Mouse (Mus musculus): Measurements from ENCODE around the gene A830031A19Rik. TPM values are rescaled to one million over a fixed set of nuclear protein-coding genes. Genes with fewer than 3 reads are reported as not detected.

A830031A19Rik gene
- total RNA-seq, 2 experiments from 2014 or later, result 1.3 to 1.7 TPM

DNA sequence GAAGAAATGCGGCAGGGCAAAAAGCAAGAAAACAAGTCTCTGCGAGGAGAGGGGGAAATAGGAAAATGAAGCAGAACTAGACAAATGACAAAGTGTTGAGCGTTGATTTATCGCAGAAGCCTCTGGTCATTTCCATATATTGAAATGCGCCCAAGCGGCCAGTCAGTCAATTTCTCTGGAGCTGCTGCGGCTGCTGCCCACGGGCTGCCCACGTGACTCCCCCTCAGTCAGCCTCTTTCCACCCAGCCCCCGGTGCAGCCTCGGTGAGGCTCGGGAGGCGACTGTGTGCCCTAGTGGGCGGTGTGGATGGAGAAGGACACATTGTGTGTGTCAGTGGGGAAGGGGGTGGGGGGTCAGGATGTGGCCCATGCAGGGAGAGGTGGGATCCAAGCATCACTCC is 13.0 kb downstream of the A830031A19Rik start:
- DNase-seq (ENCODE audit: low spot score in 2 of 2), result no peak
- peak overlapping the region; percentile 92 for H3K27ac ChIP-seq
- H3K4me3 ChIP-seq, result peak overlapping the region; percentile 46
- no peak for TF ChIP-seq CTCF (conservative IDR thresholded peaks at IDR 0.05)

DNA sequence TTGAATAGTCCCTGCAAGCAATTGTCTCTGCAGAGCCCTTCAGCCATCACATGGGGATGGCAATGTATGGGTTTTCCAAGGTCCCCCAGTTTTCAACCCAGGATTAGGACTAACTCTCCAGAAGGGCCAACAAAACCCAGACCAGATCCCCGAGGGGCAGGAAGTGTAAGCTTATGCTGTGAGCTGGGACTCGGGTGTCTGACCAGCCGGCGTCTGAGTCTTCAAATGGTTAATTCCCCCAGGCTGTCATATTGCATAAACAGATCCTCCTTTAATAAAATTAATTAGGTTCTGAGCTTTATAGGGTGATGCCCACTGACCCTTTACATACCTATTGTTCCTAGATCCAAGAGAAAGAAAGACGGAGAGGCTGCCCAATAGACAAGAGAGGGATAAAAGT is 14.4 kb downstream of the A830031A19Rik start:
- DNase-seq (ENCODE audit: low spot score in 2 of 2), result no peak
- no peak for TF ChIP-seq CTCF (conservative IDR thresholded peaks at IDR 0.05)
- Histone ChIP-seq H3K4me3 (peak overlapping the region; percentile 47), H3K27ac (peak overlapping the region; percentile 76)

DNA sequence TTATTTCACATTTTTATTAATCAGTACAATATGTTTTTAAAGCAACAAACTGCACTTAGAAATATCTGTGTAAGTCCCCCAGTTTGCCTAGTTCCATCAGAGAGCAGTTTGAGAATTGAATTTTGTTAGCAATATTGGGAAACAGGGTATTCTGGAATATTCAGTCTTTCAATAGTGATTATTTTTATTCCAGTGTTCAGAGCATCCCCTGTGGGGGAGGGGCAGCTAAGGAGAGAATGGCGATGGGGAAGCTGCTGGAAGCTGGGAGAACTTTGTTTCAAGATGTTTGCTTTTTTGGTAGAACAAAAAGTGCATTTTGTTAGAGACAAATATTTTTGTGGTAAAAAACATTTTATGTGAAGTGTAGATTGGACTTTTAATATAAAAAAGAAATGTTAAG is 15.7 kb downstream of the A830031A19Rik start:
- TF ChIP-seq CTCF (conservative IDR thresholded peaks at IDR 0.05), result no peak
- H3K4me3 ChIP-seq, result no peak overlapping the region; the same call in 1 of the 2 replicates
- H3K27ac ChIP-seq, result peak overlapping the region; percentile 65; the same call in 1 of the 2 replicates
- no peak for DNase-seq (ENCODE audit: low spot score in 2 of 2)

DNA sequence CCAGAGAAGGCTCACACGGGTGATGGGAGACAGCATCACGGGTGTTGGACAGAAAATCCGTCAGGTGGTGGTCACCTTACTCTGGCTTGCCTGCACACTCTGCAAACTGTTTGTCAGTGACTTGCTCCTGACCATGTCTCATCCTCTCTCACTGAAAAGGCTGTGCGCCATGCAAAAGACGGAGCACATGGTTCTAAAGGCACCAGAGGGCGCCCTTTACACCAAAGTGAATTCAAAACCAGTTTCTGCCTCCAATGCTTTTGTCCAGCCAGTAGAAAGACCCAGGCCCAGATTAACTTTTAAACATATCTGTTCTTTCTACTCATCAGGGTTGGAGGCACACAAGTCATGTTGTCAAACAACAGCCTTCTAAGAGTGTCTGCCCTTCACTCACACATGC is 22.0 kb downstream of the A830031A19Rik start:
- peak; percentile 61 for TF ChIP-seq CTCF (conservative IDR thresholded peaks at IDR 0.05)
- Histone ChIP-seq H3K27ac (no peak overlapping the region), H3K4me3 (no peak overlapping the region)
- no peak for DNase-seq (ENCODE audit: low spot score in 2 of 2)

DNA sequence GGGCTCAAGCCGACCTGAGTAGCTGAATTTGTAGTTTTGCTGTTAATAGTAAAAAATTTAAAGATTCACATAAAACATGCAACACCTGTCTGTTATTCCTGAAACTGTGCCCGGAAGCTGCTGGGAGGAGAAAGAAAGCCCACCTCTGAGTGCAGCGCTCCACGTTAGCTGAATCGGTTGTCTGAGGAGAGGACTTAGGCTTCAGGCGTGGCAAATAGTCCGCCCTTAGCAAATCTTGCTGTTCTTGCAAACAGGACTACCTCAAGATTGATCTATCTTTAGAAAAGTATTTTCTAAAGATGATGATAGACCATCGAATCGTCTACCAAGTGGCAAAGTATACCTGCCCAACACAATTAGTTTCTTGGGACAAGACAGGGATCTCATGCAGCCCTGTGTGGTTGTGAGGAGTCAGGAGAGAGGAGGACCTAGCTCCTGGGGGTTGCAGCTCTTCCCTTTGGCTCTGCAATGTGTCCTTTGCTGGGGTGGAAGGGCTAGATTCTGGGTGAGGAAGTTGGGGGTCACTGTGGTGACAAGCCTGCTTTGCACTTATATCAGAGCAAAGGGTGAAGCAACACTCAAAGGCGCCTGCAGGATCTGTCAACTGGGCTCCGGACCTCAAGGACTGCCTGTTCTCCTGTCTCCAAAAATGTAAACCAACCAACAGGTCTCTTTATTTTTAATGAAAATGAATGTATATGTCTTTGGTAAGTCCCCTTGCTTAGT is 24.7 kb downstream of the A830031A19Rik start:
- no peak for TF ChIP-seq CTCF (conservative IDR thresholded peaks at IDR 0.05)
- H3K27ac ChIP-seq, result no peak overlapping the region
- DNase-seq (ENCODE audit: low spot score in 2 of 2), result no peak
- H3K4me3 ChIP-seq, result no peak overlapping the region

DNA sequence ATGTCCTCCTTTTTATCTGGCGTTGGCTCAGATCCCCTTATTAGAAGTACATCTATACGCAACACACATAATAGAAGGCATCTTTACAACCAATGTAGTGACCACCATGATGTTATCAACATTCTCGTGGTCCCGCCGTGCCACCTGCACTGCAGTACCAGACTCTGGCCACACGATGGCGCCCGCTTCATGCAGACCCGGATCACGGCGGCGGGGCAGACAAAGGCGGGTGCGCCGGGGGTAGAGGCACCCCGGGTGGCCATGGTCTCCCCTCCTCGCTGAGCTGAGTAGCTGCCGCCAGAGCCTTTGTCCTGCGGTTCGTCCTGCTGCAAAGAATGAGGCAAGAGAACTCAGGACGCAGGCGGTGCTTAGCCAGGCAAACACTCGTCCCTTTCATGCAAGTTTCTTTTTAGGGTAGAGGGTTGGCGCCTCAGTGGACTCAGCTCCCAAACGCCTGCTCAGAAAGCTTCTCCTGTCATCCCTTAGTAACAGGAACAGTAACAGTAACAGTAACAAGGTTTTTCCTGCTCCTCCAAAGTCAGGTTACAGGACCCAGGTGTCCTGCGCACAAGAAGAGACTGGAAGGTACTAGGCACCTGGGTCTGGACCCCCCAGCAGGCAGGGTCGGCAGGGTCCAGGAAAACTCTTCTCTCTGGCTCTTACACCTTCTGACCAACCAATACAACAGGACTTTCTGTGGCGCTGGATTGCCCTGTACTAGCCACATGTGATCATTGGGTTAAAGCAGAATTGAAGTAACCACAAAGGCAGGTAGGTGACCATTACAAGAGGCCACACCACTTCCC is 25.4 kb downstream of the A830031A19Rik start:
- H3K27ac ChIP-seq, result peak overlapping the region; percentile 74
- peak; percentile 72 to 86 for DNase-seq (ENCODE audit: low spot score in 2 of 2)
- TF ChIP-seq CTCF (conservative IDR thresholded peaks at IDR 0.05), result peak; percentile 100
- H3K4me3 ChIP-seq, result peak overlapping the region; percentile 56

DNA sequence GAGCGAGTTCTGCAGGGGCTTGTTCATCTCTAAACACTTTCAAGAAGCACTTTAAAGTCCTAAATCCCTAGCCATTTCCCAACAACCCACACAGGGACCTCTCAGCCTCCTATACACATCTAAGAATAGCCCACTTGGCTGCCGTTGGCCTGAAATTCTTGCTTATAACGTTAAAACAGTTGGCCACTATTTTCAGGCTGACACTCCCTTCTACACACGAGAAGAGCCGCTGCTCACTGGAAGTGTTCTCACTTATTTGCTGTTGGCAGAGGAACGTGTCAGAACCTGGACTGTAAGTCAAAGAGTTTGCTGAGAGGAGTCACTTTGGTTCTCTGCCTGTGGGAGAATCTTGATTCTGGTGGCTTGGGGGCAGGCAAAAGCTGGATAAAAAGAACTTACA is 30.8 kb downstream of the A830031A19Rik start:
- no peak for DNase-seq (ENCODE audit: low spot score in 2 of 2)
- Histone ChIP-seq H3K27ac (no peak overlapping the region), H3K4me3 (no peak overlapping the region)
- TF ChIP-seq CTCF (conservative IDR thresholded peaks at IDR 0.05), result no peak

DNA sequence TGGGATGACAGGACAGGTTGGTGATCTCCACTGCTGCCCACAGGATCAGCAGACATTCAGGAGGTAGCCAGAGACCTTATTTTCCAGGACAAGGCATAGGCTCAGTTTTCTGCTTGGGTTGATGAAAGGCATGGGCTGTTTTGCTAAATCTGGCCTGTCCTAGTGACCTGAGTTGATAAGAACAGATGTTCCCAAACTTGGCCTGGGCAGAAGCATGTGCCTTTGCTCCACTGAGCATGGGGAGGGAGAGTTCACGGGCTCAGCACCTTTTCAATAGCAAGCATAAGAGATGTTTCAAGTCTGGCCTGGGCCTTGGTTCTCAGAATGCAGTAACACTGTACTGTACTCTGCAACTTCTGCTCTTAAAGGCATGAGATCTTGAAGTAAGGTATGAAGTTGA is 54.1 kb downstream of the A830031A19Rik start:
- no peak for TF ChIP-seq CTCF (conservative IDR thresholded peaks at IDR 0.05)
- Histone ChIP-seq H3K27ac (no peak overlapping the region), H3K4me3 (no peak overlapping the region)
- no peak for DNase-seq (ENCODE audit: low spot score in 2 of 2)

DNA sequence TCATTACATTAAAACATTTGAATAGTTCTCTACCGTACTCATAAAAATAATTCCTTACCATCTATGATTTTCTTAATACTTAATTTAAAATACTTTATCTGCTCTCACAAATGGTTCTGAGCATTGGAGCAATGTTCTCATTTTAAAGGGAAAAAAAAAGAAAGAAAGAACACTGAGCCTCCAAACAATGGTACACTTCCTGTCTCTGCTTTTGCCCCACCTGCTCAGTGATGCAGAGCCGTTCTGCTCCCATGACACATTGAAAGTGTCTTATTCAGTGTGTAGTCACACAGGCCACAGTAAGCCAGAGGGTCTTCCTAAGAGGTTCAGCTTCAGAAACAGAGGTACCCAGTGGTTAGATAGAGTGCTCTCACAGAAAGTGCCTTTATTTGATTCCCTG is 56.1 kb downstream of the A830031A19Rik start:
- Histone ChIP-seq H3K4me3 (no peak overlapping the region), H3K27ac (no peak overlapping the region)
- no peak for TF ChIP-seq CTCF (conservative IDR thresholded peaks at IDR 0.05)
- no peak for DNase-seq (ENCODE audit: low spot score in 2 of 2)

DNA sequence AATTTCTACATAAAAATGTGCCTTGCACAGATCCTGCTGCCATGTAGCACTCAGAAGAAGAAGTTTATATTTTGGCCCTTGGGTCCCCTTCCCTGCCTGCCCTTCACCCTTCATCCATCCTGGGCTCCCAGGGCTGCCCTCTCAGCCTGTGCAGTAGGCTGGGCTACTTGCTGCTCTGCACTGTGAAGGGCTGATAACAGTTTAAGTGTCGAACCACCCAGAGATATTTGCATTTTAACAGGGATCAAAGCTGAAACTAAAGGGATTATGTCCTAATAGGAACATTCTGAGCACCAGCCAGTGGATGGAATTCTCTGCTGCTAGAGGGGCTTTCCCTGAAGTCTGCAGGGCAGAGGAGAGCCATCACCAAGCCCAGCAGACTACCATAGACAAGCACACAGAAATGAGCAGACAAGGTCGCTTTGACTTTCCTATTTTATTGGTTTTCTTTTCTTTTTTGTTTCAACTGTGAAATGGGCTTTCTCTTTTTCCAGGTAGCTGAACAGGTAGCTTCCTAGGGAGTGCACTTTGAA is 58.1 kb downstream of the A830031A19Rik start:
- TF ChIP-seq CTCF (conservative IDR thresholded peaks at IDR 0.05), result no peak
- no peak overlapping the region for H3K4me3 ChIP-seq
- no peak overlapping the region for H3K27ac ChIP-seq
- DNase-seq (ENCODE audit: low spot score in 2 of 2), result no peak

DNA sequence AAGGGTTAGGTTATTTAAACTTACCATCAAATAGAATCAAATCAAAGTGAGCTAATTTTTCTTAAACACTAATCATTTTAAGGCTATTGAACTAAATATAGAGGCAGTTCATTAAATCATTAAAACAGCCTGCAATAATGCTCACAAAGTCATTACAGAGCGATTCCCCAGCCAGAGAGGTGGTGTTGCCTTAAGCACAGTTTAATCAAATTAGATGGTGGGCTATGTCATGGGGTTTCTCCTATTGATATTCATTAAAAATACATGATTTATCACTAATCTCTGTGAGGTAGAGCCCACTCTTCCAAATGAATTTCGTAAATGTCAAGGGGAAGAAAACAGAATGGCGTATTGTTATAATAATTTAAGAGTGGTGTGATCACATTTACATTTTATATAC is 58.8 kb downstream of the A830031A19Rik start:
- no peak for TF ChIP-seq CTCF (conservative IDR thresholded peaks at IDR 0.05)
- Histone ChIP-seq H3K27ac (no peak overlapping the region), H3K4me3 (no peak overlapping the region)
- no peak for DNase-seq (ENCODE audit: low spot score in 2 of 2)

DNA sequence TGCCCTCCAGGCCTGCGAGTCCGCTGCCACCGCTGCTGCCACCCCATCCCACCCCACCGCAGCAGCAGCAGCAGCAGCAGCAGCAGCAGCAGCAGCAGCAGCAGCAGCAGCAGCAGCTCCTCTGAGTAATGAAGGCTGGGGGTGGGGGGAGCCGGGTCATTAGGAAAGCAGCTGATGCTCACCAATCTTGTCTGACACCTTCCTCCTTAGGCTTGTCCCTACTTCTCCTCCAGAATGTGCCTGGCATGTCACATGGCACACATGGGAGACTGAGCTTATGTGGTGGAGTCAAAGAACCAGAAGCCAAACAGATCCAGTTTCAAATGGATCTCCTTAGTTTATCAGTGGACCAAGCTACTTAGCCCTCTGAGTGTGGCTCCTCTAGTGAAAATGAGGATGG is 60.2 kb downstream of the A830031A19Rik start:
- no peak for TF ChIP-seq CTCF (conservative IDR thresholded peaks at IDR 0.05)
- Histone ChIP-seq H3K4me3 (no peak overlapping the region), H3K27ac (no peak overlapping the region)
- DNase-seq (ENCODE audit: low spot score in 2 of 2), result no peak

DNA sequence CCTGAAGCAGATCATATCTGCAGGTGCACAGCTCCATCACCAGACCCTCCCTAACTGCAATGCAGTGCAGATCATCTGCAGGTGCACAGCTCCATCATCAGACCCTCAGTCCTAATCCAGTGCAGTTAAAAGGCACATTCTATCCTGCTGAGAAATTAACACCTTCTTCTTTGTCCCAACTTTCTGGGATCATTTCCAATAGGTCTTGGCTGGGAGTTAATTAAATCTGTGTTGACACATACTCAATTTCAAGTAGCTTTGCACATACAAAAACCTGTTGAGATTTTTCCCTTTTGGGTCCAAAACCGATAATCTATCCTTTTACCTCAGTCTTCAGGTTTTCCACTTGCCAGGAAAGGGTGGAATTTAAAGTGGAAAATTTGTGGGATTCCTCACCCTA is 62.6 kb downstream of the A830031A19Rik start:
- Histone ChIP-seq H3K4me3 (no peak overlapping the region), H3K27ac (no peak overlapping the region)
- TF ChIP-seq CTCF (conservative IDR thresholded peaks at IDR 0.05), result no peak
- DNase-seq (ENCODE audit: low spot score in 2 of 2), result no peak
